Mouse (Mus musculus) adipocyte (in vitro differentiated cells): ENCODE results near the gene Ifna14.
"Not testable (repeated sequence)": the region's sequence is repeated elsewhere in the genome, so short reads cannot be mapped to it uniquely, and the experiment has no call there.

ENCODE experiments used
- DNase-seq: peaks from one replicate; pipeline ENCODE4 v3.0.0-alpha.2; 2016; ENCODE audit warnings: low spot score

The Ifna14 gene

DNA sequence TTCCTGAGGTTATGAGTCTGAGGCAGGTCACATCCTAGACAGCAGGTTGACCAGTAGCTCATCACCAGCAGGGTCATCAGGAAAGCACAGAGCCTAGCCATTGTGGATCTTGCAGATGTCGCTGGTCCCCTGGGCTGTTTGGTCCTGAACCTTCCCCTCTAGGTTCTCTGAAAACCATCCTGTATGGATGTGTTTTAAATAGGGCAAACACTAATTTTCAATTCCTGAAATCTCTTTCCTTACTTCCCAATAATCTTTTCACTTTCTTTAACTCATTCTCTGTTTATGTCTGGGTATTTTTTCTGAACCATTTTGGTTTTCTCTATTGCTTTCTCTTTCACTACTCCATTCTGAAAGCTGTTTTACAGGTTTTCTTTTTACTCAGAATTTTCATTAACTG is at the start of gene Ifna14:
Gene Ifna14, minus strand, starts transcription at position 101 of the 400 bp plus-strand sequence.
- no peak for DNase-seq

DNA sequence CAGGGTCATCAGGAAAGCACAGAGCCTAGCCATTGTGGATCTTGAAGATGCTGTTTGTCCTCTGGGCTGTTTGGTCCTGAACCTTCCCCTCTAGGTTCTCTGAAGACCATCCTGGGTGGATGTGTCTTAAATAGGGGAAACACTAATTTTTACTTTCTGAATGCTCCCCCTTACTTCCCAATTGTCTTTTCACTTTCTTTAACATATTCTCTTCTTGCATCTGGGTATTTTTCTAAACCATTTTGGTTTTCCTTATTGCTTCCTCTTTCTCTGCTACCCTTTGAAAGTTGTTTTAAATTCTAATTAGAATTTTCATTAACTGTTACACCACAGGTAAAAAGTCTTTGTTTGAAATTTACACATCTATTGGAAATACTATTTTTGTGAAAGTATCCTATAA is 31.7 kb upstream of the Ifna14 start, which contains the start of gene Ifna12:
Gene Ifna12, minus strand, starts transcription at position 101 of the 400 bp plus-strand sequence.
- DNase-seq = no peak

DNA sequence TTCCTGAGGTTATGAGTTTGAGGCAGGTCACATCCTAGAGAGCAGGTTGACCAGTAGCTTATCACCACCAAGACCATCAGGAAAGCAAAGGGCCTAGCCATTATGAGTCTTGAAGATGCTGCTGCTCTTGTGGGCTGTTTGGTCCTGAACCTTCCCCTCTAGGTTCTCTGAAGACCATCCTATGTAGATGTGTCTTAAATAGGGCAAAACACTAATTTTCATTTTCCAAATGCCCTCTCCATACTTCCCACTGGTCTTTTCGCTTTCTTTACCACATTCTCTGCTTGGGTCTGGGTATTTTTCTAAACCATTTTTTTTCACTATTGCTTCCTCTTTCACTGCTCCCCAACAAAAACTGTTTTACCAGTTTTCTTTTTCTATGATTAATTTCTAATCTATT is 20.7 kb upstream of the Ifna14 start, which contains the start of gene Ifna9:
Gene Ifna9, minus strand, starts transcription at position 101 of the 400 bp plus-strand sequence.
- no peak for DNase-seq

DNA sequence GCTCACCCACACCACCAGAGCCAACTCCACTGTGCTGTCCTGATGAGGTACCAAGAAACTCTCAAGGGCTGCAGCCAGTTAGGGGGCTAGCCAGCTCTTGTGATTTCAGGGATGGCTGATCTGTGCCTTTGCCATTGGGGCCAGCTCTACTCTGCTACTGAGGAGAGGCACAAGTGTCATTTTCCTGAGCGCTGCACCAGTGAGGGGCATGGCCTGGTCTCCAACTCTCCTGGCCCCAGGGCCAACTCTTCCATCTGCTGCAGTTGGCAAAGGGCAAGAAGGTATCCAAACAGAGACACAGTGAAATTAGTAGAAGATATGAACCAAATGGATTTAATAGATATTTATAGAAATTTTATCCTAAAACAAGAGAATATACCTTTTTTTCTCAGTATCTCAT is 9.8 kb downstream of the Ifna14 start:
- DNase-seq = no peak

DNA sequence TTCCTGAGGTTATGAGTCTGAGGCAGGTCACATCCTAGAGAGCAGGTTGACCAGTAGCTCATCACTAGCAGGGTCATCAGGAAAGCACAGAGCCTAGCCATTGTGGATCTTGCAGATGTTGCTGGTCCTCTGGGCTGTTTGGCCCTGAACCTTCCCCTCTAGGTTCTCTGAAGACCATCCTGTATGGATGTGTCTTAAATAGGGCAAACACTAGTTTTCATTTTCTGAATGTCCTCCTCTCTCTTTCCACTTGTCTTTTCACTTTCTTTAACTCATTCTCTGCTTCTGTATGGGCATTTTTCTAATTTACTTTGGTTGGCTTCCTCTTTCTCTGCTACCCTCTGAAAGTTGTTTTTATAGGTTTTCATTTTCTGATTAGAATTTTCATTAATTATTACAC is 13.5 kb downstream of the Ifna14 start, which contains the start of gene Ifna15:
Gene Ifna15, minus strand, starts transcription at position 101 of the 400 bp plus-strand sequence.
- DNase-seq = not testable (repeated sequence)

DNA sequence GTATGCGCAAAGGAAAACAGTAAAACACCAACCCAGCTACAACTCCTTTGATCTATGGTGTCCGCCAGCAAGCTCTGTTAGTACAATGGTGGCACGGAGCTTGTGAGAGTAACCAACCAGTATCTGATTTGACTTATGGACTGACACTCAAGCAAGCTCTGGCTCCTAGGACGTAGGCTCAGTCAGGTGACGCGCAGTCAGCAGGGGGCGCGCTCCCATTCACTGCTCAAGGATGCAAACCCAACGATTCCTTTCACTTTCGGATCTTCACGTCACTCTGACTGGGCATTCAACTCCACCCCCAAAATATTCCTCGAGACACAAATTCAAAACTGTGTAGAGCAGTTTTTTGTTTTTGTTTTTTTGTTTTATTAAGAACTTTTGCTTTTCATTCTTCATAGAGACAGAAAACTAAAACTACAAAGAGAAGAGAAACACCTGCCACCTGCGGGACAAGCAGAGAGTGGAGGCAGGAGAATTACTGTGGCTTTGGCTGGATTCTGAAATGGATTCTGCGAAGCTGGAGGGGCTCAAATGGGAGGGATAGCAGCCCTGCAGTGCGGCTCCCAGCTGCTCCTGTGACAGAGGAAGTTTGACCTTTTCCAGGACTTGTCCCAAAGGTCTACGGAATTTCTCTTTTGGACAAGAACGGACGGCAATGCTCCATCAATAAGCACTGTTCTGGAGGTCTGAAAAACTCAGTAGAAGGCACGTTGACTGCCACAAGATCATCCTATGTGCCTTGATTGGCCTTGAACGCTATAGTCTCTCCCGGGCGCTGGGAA is 21.2 kb downstream of the Ifna14 start:
- DNase-seq = peak; percentile 75

- no peak for DNase-seq
Observed at GRCm38 (mm10) chr4:88547986-88548385, 23.6 kb downstream of the Ifna14 start.

- peak; percentile 87 for DNase-seq
Observed at GRCm38 (mm10) chr4:88543649-88544234, 27.9 kb downstream of the Ifna14 start.

DNA sequence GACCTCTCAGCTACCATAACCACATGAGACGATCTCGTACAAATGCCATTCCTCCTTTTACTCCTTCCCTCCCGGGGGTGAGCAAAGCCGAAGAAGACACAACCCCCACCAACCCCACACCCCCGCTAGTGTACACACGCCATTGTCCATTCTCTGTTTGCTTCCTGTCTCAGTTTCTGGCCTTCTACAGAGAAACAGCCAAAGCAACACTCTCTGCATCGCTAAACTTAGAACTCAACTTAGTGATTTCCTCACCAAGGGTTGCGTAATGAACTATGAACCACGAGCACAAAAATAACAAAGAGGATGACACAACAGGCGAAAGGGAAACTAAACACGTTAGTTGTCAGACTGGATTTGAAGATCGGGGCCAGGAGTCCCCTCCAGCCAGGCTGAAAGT is 34.3 kb downstream of the Ifna14 start:
- DNase-seq = peak; percentile 94

GRCm38 (mm10) chr4:88536640-88537039 is 35.0 kb downstream of the Ifna14 start:
- DNase-seq = peak; percentile 61

GRCm38 (mm10) chr4:88535742-88536141 is 35.9 kb downstream of the Ifna14 start:
- no peak for DNase-seq

GRCm38 (mm10) chr4:88534903-88535302 is 36.7 kb downstream of the Ifna14 start:
- peak; percentile 26 for DNase-seq

GRCm38 (mm10) chr4:88533499-88533898 is 38.1 kb downstream of the Ifna14 start:
- DNase-seq = no peak

GRCm38 (mm10) chr4:88530892-88531291 is 40.7 kb downstream of the Ifna14 start:
- no peak for DNase-seq

GRCm38 (mm10) chr4:88530271-88530670 is 41.3 kb downstream of the Ifna14 start:
- DNase-seq = no peak

DNA sequence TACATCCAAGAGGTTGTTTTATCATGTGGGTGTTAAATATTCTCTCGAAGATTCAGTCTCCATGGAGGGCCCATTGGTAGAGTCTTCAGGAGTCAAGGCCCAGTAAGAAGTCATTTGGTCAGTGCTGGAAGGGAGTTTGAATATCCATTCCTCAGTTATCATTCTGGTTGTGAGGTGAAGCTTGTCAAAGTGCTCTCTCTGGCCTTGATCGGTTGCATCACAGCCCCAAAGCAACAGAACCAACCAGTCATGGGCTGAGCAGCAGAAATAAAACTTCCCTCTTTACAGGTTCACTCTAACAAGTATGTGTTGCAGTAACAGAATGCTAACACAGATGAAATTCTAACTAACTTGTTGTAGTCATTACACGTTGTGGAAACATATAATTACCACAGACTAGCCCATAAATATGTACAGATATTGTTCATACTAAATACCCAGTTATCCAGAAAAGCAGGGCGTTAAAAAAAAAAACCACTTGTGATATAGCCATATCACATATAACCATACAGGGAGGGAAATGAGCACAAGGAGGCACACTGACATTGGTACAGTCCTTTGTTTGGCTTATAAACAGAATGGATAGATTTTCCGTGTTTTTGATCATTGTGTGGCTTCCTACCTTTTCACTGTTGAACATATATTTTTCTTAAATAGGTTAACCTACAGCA is 45.1 kb downstream of the Ifna14 start:
- no peak for DNase-seq

- peak; percentile 49 for DNase-seq
Observed at GRCm38 (mm10) chr4:88525393-88525792, 46.2 kb downstream of the Ifna14 start.

GRCm38 (mm10) chr4:88523241-88523640 is 48.4 kb downstream of the Ifna14 start:
- peak; percentile 44 for DNase-seq

DNA sequence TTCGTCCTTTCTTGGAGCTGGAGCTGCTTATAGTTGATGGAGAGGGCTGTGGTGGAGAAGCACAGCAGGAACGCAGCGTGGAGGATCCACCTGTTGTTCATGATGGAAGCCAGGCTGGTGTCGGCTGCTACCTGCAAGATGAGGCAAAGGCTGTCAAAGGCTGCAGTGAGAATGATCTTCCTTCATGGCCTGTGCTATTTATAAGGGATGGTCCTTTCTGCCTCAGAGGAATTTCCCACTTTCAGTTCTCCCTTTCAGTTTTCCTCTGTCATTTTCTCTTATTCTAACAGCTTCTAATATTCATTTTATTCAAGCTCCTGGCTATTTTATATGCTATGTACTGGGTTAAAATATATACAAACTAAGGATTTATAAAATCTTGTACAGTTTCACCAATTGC is 48.9 kb downstream of the Ifna14 start, which contains the start of gene Ifnb1:
Gene Ifnb1, minus strand, starts transcription at position 101 of the 400 bp plus-strand sequence.
- no peak for DNase-seq
